Mouse (Mus musculus) erythroblast, embryonic 14.5 days (primary cell): ENCODE data around the gene Btk.

Experiments used
- GATA1 ChIP-seq: IDR thresholded peaks from 2 replicates; pipeline ENCODE4 v1.6.1; 2012; ENCODE audit warnings: low read length, inconsistent platforms, mixed read lengths
- TAL1 ChIP-seq: IDR thresholded peaks from 3 replicates; pipeline ENCODE4 v1.6.1; 2012; ENCODE audit warnings: low read length, inconsistent platforms, mixed read lengths

GRCm38 (mm10) chrX:134577896-134578295 lies 5.5 kb downstream of the Btk start:
- TF ChIP-seq GATA1 (no peak), TAL1 (no peak)
